Mouse (Mus musculus) hindbrain, embryonic 12.5 days (tissue): ENCODE measurements around the gene 2010111I01Rik. TPM values are rescaled to one million over a fixed set of nuclear protein-coding genes. Genes with fewer than 3 reads are reported as not detected.
A peak's percentile ranks its signal among the peaks of the same experiment; 100 is the strongest.
"Not testable (repeated sequence)": the region's sequence is repeated elsewhere in the genome, so short reads cannot be mapped to it uniquely, and the experiment has no call there.

Experiments
- ATAC-seq: fragments of 200-750 bp; cut with Nextera tagmentation; 2 replicates; pipeline ENCODE4 v1.8.0; 2017; ENCODE audit warnings: moderate TSS enrichment; ENCODE audit not compliant: low FRiP score
- H3K27ac ChIP-seq: fragments of 300-500 bp; sonication (generic); 2 replicates; pipeline ENCODE4 v1.5.1; 2016; ENCODE audit warnings: mild to moderate bottlenecking
- H3K27me3 ChIP-seq: fragments of 300-500 bp; sonication (generic); 2 replicates; pipeline ENCODE4 v1.6.1; 2016; ENCODE audit warnings: mild to moderate bottlenecking
- H3K36me3 ChIP-seq: fragments of 300-500 bp; sonication (generic); 2 replicates; pipeline ENCODE4 v1.6.1; 2016; ENCODE audit warnings: mild to moderate bottlenecking
- H3K4me1 ChIP-seq: fragments of 300-500 bp; sonication (generic); 2 replicates; pipeline ENCODE4 v1.6.1; 2016
- H3K4me2 ChIP-seq: fragments of 300-500 bp; sonication (generic); replicated peaks from 2 replicates; pipeline ENCODE4 v1.6.1; 2016; ENCODE audit warnings: mild to moderate bottlenecking
- H3K4me3 ChIP-seq: fragments of 300-500 bp; sonication (generic); 2 replicates; pipeline ENCODE4 v1.5.1; 2016; ENCODE audit warnings: mild to moderate bottlenecking
- H3K9ac ChIP-seq: fragments of 300-500 bp; sonication (generic); 2 replicates; pipeline ENCODE4 v1.6.1; 2016; ENCODE audit warnings: mild to moderate bottlenecking, moderate library complexity
- H3K9me3 ChIP-seq: fragments of 300-500 bp; sonication (generic); replicated peaks from 2 replicates; pipeline ENCODE4 v1.6.1; 2016; ENCODE audit warnings: mild to moderate bottlenecking
- WGBS: fragments of 180-500 bp; shearing (Covaris S2); methylation state at CpG from one replicate; pipeline ENCODE4 v1.1.7; 2016; 5-methylcytosine and 5-hydroxymethylcytosine counted together
- polyA plus RNA-seq: library from polyadenylated mRNA; unstranded; fragments of >200 nt; fragmentation: Nextera tagmentation; extraction: Ambion mirVana; gene quantifications from 2 replicates; pipeline ENCODE4 v1.2.1, GENCODE M21; 2016

The 2010111I01Rik gene
- polyA plus RNA-seq, 1 experiment from 2014 or later, result 47.6 TPM

DNA sequence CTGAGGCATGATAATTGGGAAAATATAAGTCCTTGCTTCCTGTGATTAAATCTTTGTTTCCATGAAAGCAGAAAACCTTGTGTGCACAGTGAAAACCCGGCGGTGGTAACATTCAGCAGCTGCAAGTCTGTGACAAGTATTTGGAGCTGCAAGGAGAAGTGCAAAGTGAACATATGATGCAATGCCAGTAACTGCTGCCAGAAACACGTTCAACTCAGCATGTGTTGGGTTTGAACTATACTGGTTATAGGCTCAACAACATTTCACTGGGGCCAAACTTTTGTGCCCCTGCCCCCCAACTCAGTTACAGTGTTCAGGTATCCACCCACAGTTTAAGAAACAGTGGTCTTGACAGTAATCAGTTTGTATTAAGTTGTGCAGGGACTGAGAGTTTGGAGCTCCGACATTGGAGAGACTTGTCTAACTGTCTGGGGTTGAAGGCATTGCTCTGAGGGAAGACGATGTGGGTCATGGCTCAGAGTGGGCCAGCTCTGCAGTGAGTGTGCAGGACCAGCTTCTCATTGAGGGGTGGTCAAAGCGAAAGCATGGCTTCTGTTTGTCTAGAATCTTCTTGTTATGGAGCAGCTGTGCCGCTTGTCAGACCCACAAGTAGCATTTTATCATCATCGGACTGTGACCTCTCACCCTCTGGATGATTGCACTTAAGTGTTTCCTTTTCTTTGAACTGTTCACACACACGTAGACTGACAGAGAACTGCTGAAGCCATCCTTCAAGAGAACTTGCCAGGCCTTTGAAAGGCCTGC is 109.4 kb downstream of the 2010111I01Rik start:
- Histone ChIP-seq H3K4me3 (no peak overlapping the region), H3K9me3 (no peaks in the 10 kb centered on the region), H3K4me1 (no peaks in the 10 kb centered on the region), H3K36me3 (no peaks in the 10 kb centered on the region), H3K27me3 (no peaks in the 10 kb centered on the region), H3K4me2 (no peak overlapping the region), H3K27ac (no peak overlapping the region), H3K9ac (no peak overlapping the region)
- ATAC-seq, result no peak
- WGBS, result 73% methylated on average over 9 of the region's 9 CpGs

DNA sequence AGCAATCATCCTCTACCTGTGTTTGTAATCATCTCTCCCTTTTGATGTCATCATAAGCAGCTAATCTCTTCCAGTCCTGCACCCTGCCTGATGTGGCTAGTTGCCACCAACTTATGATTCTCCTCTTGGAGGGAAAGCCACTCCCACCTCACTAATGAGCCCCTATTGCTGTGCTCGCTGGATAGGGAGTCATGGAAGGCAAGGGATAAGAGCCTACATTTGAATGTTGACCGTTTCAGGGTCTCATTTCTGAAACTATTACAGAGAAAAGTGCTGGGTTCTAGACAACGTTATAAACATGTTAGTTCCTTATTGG is 109.9 kb downstream of the 2010111I01Rik start:
- Histone ChIP-seq H3K36me3 (no peaks in the 10 kb centered on the region), H3K27me3 (no peaks in the 10 kb centered on the region), H3K4me2 (no peak overlapping the region), H3K9ac (no peak overlapping the region), H3K4me3 (no peak overlapping the region), H3K27ac (no peak overlapping the region), H3K4me1 (no peaks in the 10 kb centered on the region), H3K9me3 (no peaks in the 10 kb centered on the region)
- no peak for ATAC-seq
- WGBS, result 80% methylated on average over 3 of the region's 3 CpGs

DNA sequence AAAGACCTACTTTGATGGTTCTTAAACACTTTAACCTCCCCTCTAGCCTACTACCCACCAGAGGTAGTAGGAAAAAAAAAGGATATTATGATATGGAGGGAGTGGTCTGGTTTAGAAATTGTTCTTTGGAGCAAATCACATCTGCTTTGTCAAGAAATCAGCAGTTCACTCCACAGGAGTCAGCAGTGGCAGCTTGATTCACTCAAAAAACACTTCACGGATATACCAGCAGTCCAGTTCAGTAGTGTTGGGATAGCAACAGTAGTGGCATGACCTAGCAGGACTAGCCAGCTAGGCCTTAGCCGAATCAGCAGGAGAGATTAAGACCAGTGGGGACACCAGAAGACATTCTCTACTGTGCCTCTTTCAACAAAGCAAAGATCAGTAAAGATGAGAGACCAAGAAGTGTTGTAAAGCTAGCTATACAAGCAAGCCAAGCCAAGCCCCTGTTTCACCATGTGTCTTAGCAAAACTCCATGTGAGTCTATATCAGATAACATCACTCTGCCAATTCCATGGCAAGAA is 110.7 kb downstream of the 2010111I01Rik start:
- no peaks in the 10 kb centered on the region for H3K27me3 ChIP-seq
- no peaks in the 10 kb centered on the region for H3K4me1 ChIP-seq
- WGBS, result 95% methylated on average over 2 of the region's 2 CpGs
- H3K4me2 ChIP-seq, result no peak overlapping the region
- no peak overlapping the region for H3K4me3 ChIP-seq
- no peaks in the 10 kb centered on the region for H3K9me3 ChIP-seq
- no peak overlapping the region for H3K9ac ChIP-seq
- ATAC-seq, result no peak
- H3K36me3 ChIP-seq, result no peaks in the 10 kb centered on the region
- no peak overlapping the region for H3K27ac ChIP-seq

DNA sequence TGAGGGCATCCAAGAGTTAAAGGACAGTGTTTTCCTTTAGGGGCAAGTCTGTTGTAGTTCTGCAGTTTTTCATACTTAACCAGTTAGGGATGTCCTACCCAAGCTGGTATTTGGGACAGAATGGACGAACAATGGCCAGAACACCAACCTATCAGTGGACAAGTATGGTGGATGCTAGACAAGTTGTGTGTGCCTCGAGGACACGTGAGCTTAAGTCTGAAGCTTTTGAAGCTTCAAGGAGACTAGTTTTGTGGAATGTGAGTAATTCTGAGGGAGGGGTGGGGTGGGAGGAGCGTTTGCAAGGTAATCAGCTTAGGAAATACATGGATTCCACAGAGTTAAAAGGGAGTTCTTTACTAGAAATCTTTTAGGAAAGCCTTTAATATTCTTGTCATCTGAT is 115.5 kb downstream of the 2010111I01Rik start:
- 62% methylated on average over 4 of the region's 4 CpGs for WGBS
- Histone ChIP-seq H3K9me3 (no peaks in the 10 kb centered on the region), H3K4me1 (no peaks in the 10 kb centered on the region), H3K27ac (no peak overlapping the region), H3K4me2 (no peak overlapping the region), H3K9ac (no peak overlapping the region), H3K36me3 (no peaks in the 10 kb centered on the region), H3K4me3 (no peak overlapping the region), H3K27me3 (no peaks in the 10 kb centered on the region)
- ATAC-seq, result no peak

DNA sequence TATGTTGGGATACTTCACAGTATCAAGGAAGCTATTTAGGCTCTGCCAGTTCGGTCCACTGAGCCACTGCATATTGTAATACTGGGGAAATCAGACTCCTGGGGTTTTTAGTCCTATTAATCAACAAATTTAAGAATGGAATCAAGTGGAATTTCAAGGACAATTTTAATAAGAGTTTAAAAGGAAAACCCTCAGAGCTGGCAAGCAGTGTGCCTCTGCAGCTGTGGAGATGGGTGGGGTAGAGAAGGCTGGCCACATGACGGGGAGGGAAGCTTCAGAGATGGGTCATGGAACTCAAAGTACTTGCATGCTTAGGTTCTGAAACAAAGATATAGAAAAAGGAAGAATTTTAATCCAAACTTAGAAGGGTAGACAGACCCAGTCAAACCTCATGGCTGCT is 116.1 kb downstream of the 2010111I01Rik start:
- Histone ChIP-seq H3K27ac (no peak overlapping the region), H3K9ac (no peak overlapping the region), H3K27me3 (no peaks in the 10 kb centered on the region), H3K9me3 (no peaks in the 10 kb centered on the region), H3K4me2 (no peak overlapping the region), H3K4me3 (no peak overlapping the region), H3K36me3 (no peaks in the 10 kb centered on the region), H3K4me1 (no peaks in the 10 kb centered on the region)
- 91% methylated on average over 2 of the region's 2 CpGs for WGBS
- ATAC-seq, result no peak

GRCm38 (mm10) chr13:63082555-63083136 is 118.0 kb downstream of the 2010111I01Rik start:
- H3K9ac ChIP-seq, result no peak overlapping the region
- H3K4me2 ChIP-seq, result no peak overlapping the region
- H3K36me3 ChIP-seq, result no peaks in the 10 kb centered on the region
- 68% methylated on average over 5 of the region's 5 CpGs for WGBS
- no peaks in the 10 kb centered on the region for H3K9me3 ChIP-seq
- ATAC-seq, result no peak
- H3K27me3 ChIP-seq, result no peaks in the 10 kb centered on the region
- H3K4me3 ChIP-seq, result no peak overlapping the region
- no peaks in the 10 kb centered on the region for H3K4me1 ChIP-seq
- no peak overlapping the region for H3K27ac ChIP-seq

DNA sequence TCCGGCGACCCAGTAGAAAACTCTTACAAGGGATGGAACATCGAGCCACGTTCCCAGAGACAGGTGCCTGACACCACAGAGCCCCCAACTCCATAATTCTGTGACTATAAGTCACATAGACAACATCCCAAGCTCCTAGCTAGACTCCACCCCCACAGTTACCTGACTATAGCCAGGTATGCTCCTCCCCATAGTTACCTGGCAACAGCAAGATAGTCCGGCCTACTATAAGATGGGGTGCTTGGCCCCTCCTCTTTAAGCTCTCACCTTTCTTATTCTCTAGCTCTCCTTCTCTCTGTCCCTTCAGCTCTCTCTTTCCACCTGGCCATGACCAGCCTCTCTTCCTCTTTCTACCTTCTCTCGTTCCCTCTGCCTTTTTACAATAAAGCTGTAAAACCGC is 118.4 kb downstream of the 2010111I01Rik start:
- not testable (repeated sequence) for H3K4me3 ChIP-seq, H3K4me1 ChIP-seq, H3K27me3 ChIP-seq, ATAC-seq, H3K9ac ChIP-seq, H3K9me3 ChIP-seq, H3K27ac ChIP-seq, H3K36me3 ChIP-seq, H3K4me2 ChIP-seq
- 79% methylated on average over 7 of the region's 7 CpGs for WGBS

- Histone ChIP-seq H3K4me2 (no peak overlapping the region), H3K9me3 (no peaks in the 10 kb centered on the region), H3K27me3 (no peaks in the 10 kb centered on the region), H3K4me1 (no peaks in the 10 kb centered on the region), H3K27ac (no peak overlapping the region), H3K9ac (no peak overlapping the region), H3K4me3 (no peak overlapping the region), H3K36me3 (no peaks in the 10 kb centered on the region)
- ATAC-seq, result no peak
- WGBS, result 65% methylated on average over 8 of the region's 8 CpGs
Observed at GRCm38 (mm10) chr13:63083663-63084062, 119.0 kb downstream of the 2010111I01Rik start.

DNA sequence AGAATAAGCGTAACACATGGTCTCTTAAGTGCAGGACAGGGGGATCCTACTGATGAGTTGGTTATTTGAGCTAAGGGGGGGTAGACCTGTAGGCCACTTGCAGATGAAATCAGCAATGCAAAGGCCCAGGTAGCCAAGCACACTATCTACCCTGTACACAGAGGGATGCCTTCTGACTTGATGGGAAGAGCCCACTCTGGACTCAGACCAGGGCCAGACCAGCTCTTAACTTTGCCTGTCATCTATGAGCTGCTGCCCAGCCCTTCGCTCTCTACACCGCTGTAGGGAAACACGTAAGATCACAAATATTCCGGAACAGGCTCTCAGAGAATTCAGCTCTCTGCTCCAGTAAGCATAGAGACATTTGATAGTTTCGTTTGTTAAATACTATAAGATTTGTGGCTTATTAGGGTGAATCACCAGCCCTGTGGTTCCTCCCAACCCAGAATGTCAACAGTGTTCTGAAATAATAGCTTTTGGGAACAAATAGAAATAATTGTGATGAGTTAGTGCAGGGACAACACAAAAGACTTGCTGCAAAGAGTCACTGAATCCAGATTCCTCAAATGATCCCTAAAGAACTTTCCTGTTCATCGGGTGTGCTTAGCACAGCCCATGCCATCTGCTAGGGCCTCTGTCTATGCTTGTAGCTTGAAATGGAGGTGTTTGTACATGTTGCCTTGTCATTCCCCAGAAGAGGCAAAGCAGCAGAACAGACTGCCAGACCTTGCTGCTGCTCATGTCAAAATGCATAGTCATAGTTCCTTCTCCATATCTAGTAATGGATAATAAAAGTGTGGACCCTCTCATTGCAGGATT is 123.4 kb downstream of the 2010111I01Rik start:
- WGBS, result 96% methylated on average over 7 of the region's 7 CpGs
- H3K27me3 ChIP-seq, result no peaks in the 10 kb centered on the region
- H3K27ac ChIP-seq, result no peak overlapping the region
- no peak overlapping the region for H3K4me3 ChIP-seq
- no peak overlapping the region for H3K9ac ChIP-seq
- no peak overlapping the region for H3K4me2 ChIP-seq
- peaks cover 2% of the 10 kb centered on the region; the same call in 1 of the 2 replicates for H3K4me1 ChIP-seq
- no peak for ATAC-seq
- no peaks in the 10 kb centered on the region for H3K36me3 ChIP-seq
- no peaks in the 10 kb centered on the region for H3K9me3 ChIP-seq

DNA sequence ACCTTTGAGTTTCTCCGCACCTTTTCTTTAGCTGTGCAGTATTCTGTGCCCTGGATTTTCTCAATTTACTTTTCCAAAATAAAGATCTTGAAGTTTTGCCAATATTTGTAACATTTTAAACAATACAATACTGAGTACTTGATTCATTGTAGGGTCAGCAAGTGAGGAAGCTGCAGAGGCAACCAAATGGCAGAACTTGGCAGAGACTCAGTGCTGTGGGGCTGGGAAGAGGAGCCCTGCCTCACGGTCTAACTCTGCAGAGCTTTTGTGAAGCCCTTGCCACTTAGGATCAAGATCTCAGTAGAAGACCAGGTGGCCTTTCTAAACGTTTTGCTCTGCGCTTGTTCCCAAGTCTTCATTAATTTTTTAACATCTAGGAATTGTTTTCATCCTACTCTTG is 124.8 kb downstream of the 2010111I01Rik start:
- Histone ChIP-seq H3K9me3 (no peaks in the 10 kb centered on the region), H3K4me3 (no peak overlapping the region), H3K4me2 (no peak overlapping the region), H3K36me3 (no peaks in the 10 kb centered on the region), H3K4me1 (peaks cover 5% of the 10 kb centered on the region; the same call in 1 of the 2 replicates), H3K27ac (no peak overlapping the region), H3K27me3 (no peaks in the 10 kb centered on the region), H3K9ac (no peak overlapping the region)
- no peak for ATAC-seq
- 85% methylated on average over 4 of the region's 4 CpGs for WGBS

DNA sequence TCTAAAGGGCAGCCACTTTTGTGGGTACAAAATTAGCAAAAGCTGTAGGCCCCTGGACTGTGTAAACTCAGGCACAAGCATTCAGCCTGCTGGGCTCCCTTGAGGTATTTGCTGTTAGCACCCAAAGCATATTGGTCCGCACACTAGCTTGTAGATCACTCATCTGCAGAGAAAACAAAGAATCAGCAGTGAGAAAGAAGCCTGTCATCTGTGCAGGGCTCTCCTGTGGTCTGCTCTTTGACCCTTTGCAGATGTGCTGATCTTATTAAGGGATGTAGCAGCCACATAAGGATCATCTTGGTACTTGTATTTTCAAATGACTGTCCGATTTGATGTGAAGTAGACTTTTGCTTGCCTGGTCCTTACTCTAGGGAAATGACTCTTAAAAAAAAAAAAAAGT is 126.6 kb downstream of the 2010111I01Rik start:
- Histone ChIP-seq H3K4me3 (no peak overlapping the region), H3K9me3 (no peaks in the 10 kb centered on the region), H3K4me1 (peaks cover 9% of the 10 kb centered on the region; the same call in 1 of the 2 replicates), H3K36me3 (no peaks in the 10 kb centered on the region), H3K4me2 (no peak overlapping the region), H3K9ac (no peak overlapping the region), H3K27ac (no peak overlapping the region), H3K27me3 (no peaks in the 10 kb centered on the region)
- peak; percentile 40; the same call in 1 of the 2 replicates for ATAC-seq
- WGBS, result 51% methylated on average over 2 of the region's 2 CpGs

GRCm38 (mm10) chr13:63092299-63092698 is 127.6 kb downstream of the 2010111I01Rik start:
- Histone ChIP-seq H3K4me2 (no peak overlapping the region), H3K9ac (no peak overlapping the region), H3K27ac (no peak overlapping the region), H3K4me1 (peaks cover 9% of the 10 kb centered on the region; the same call in 1 of the 2 replicates), H3K9me3 (no peaks in the 10 kb centered on the region), H3K27me3 (no peaks in the 10 kb centered on the region), H3K4me3 (no peak overlapping the region), H3K36me3 (no peaks in the 10 kb centered on the region)
- WGBS, result 76% methylated on average over 2 of the region's 2 CpGs
- ATAC-seq, result no peak
